Mouse (Mus musculus) cortical plate, adult 2 months (tissue): ENCODE data around the gene Dpep1. TPM values are rescaled to one million over a fixed set of nuclear protein-coding genes. Genes with fewer than 3 reads are reported as not detected.

Source experiments
- H3K27ac ChIP-seq: fragments of 200-500 bp; 2 replicates; pipeline ENCODE4 v1.5.1; 2012; ENCODE audit warnings: low read length, control low read depth, inconsistent platforms; ENCODE audit not compliant: insufficient read depth
- H3K4me1 ChIP-seq: fragments of 200-500 bp; 2 replicates; pipeline ENCODE4 v1.6.1; 2011; ENCODE audit warnings: low read length; ENCODE audit not compliant: control insufficient read depth, insufficient read depth
- H3K4me3 ChIP-seq: fragments of 200-500 bp; 2 replicates; pipeline ENCODE4 v1.5.1; 2011; ENCODE audit warnings: mild to moderate bottlenecking, low read length, control low read depth; ENCODE audit not compliant: insufficient read depth
- CTCF ChIP-seq: fragments of 200-500 bp; IDR thresholded peaks from 2 replicates; pipeline ENCODE4 v1.5.1; 2011; ENCODE audit warnings: mild to moderate bottlenecking, control low read depth, low read length; ENCODE audit not compliant: insufficient read depth; ENCODE audit errors: extremely low read depth
- POLR2A ChIP-seq: fragments of 200-500 bp; IDR thresholded peaks from 2 replicates; pipeline ENCODE4 v1.6.1; 2011; ENCODE audit warnings: mild to moderate bottlenecking, low read length, control low read depth; ENCODE audit not compliant: insufficient read depth; ENCODE audit errors: extremely low read depth
- polyA plus RNA-seq: library from polyadenylated mRNA; depleted of rRNA; stranded (reverse); fragments of >200 nt; gene quantifications from 2 replicates; pipeline ENCODE4 v1.2.3, GENCODE M21; 2012; rRNA removed

Gene Dpep1
- not detected in 2 replicates for polyA plus RNA-seq

GRCm38 (mm10) chr8:123185566-123186409 lies at the start of gene Dpep1:
Gene Dpep1 (plus strand): TSS chr8:123186242.
- Histone ChIP-seq H3K4me3 (no peak within 1 kb of the TSS), H3K4me1 (peaks cover 3% of the 10 kb centered on the region), H3K27ac (no peak within 1 kb of the TSS)
- no peak for TF ChIP-seq CTCF
- TF ChIP-seq POLR2A: no peak

GRCm38 (mm10) chr8:123136287-123136686 lies 49.8 kb upstream of the Dpep1 start:
- TF ChIP-seq POLR2A: no peak
- no peak for TF ChIP-seq CTCF
- Histone ChIP-seq H3K27ac (no peak overlapping the region), H3K4me1 (peaks cover 3% of the 10 kb centered on the region; the same call in 1 of the 2 replicates), H3K4me3 (no peak overlapping the region)

- TF ChIP-seq CTCF: no peak
- no peak for TF ChIP-seq POLR2A
- Histone ChIP-seq H3K27ac (no peak overlapping the region), H3K4me1 (peaks cover 6% of the 10 kb centered on the region)
These were observed 48.4 kb upstream of the Dpep1 start for GRCm38 (mm10) chr8:123137645-123138077.

GRCm38 (mm10) chr8:123138741-123139140 lies 47.3 kb upstream of the Dpep1 start:
- TF ChIP-seq POLR2A (no peak), CTCF (no peak)
- Histone ChIP-seq H3K4me1 (peaks cover 6% of the 10 kb centered on the region), H3K4me3 (no peak overlapping the region), H3K27ac (no peak overlapping the region)

More at GRCm38 (mm10) chr8:123137645-123138077, 48.4 kb upstream of the Dpep1 start:
- H3K4me3 ChIP-seq: no peak overlapping the region

GRCm38 (mm10) chr8:123141741-123142462 lies 44.1 kb upstream of the Dpep1 start:
- Histone ChIP-seq H3K4me1 (peaks cover 6% of the 10 kb centered on the region), H3K27ac (no peak overlapping the region), H3K4me3 (no peak overlapping the region)
- TF ChIP-seq POLR2A: no peak
- no peak for TF ChIP-seq CTCF

GRCm38 (mm10) chr8:123145279-123145678 lies 40.8 kb upstream of the Dpep1 start:
- TF ChIP-seq POLR2A (no peak), CTCF (peak; percentile 18; the same call in 1 of the 2 replicates)
- peaks cover 3% of the 10 kb centered on the region; the same call in 1 of the 2 replicates for H3K4me1 ChIP-seq
- H3K4me3 ChIP-seq: no peak overlapping the region
- H3K27ac ChIP-seq: no peak overlapping the region

- no peak overlapping the region for H3K27ac ChIP-seq
- TF ChIP-seq POLR2A: no peak
- no peak for TF ChIP-seq CTCF
- peaks cover 3% of the 10 kb centered on the region; the same call in 1 of the 2 replicates for H3K4me1 ChIP-seq
These were observed 39.7 kb upstream of the Dpep1 start for GRCm38 (mm10) chr8:123146390-123146789.

GRCm38 (mm10) chr8:123150737-123151171 lies 35.3 kb upstream of the Dpep1 start:
- Histone ChIP-seq H3K4me1 (no peaks in the 10 kb centered on the region), H3K27ac (no peak overlapping the region), H3K4me3 (no peak overlapping the region)
- TF ChIP-seq POLR2A: no peak
- no peak for TF ChIP-seq CTCF

More at GRCm38 (mm10) chr8:123146390-123146789, 39.7 kb upstream of the Dpep1 start:
- no peak overlapping the region for H3K4me3 ChIP-seq

- no peaks in the 10 kb centered on the region for H3K4me1 ChIP-seq
- H3K4me3 ChIP-seq: no peak overlapping the region
- TF ChIP-seq CTCF (peak; percentile 49), POLR2A (no peak)
- H3K27ac ChIP-seq: no peak overlapping the region
These were observed 30.9 kb upstream of the Dpep1 start for GRCm38 (mm10) chr8:123155177-123155576.
